Mouse (Mus musculus): ENCODE results near the gene Hp1bp3.

Gene Hp1bp3

DNA sequence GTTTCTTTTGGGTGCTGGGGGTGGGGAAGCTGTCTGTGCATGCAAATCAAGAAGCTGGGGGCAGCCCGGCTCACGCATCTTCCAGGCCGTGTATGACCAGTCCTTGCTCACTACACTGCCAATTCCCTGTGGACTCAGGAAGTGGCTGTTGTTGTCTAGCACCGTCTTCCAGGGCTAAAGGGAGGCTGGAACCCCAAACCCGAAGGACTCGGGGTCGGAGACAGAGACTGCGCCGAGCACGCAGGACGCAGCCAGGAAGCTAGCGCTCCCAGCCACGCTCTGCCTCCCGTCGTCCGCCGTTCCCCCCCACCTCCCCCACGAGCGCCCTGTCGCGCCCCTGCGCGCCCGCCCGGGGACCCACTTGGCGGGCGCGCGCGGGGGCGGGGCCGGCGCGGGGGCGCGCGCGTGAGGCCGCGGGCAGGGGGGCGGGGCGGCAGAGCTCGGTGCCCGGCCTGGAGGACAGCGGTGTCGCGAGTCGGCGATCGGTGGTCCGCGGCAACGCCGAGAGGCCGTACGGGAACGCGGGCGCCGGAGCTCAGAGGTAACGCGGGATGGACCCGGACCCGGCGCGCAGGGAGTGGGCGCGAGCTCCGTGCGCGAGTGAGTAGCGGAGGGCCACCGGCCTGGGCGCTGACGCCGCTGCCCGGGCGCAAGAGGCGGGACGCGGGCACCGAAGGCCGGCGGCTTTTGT lies at the start of gene Hp1bp3:
Gene Hp1bp3 (plus strand): TSS at position 97 of the 691 bp plus-strand sequence.
- peak; percentile 84 for DNase-seq

DNA sequence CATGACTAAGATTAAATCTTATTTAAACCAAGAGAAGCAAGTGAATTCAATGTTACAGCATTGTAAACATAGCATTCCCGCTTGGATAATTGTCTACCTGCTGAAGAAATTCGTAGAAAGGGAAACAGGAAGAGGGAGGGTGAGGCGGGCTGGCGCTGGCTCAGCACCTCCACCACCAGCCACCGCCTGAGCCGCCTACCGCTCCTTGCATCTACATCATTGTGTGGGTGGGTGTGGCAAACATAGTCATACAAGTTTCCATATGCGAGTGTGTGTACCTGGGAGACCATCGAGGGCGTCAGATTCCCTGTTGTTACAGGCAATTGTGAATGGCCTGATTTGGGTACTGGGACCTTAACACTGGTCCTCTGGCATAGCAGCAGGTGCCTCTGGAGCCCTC lies 49.6 kb upstream of the Hp1bp3 start:
- DNase-seq, result no peak

DNA sequence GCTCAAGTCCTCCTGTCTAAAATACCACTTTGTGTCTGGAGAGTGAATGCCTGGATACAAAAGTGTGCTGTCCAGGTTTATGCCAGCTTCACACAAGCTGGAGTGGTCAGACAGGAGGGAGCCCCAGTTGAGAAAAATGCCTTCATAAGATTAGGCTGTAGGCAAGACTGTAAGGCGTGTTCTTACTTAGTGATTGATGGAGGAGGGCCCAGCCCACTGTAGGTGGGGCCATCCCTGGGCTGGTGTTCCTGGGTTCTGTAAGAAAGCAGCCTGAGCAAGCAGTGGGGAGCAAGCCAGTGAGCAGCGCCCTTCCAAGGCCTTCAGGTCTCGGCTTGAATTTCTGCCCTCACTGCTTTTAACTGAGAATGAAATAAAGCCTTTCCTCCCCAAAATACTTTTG lies 47.9 kb upstream of the Hp1bp3 start:
- DNase-seq, result no peak

DNA sequence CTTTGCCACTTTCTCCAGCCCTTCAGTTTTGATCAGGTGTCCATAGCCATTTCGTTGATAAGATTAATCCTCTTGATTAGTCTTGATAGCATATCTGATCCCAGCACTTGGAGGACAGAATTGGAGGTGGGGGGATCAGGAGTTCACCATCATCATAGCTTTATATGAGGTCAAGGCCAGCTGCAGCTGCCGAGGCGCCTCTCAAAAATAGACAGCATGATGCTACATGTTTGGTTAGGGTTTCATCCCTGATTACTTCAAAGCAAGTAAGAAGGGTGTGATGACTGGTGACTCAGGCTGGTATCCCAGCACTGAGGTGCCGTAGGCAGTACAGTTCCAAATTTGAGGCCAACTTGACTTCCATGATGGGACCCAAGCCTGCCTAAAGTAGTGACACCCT lies 46.7 kb upstream of the Hp1bp3 start:
- no peak for DNase-seq

DNA sequence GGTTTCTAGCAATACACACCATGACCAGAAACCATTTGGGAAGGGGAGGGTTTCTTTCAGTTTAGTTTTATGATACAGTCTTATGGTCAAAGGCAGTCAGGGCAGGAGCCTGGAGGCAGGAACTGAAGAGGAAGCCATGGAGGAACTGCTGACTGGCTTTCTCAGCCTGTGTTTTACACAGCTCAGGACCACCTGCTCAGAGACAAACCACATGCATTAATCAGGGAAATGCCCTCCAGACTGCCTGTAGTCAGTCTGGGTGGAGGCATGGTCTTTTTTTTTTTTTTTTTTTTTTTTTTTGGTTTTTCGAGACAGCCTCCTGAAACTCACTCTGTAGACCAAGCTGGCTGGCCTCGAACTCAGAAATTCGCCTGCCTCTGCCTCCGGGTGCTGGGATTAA lies 43.4 kb upstream of the Hp1bp3 start:
- DNase-seq, result no peak

DNA sequence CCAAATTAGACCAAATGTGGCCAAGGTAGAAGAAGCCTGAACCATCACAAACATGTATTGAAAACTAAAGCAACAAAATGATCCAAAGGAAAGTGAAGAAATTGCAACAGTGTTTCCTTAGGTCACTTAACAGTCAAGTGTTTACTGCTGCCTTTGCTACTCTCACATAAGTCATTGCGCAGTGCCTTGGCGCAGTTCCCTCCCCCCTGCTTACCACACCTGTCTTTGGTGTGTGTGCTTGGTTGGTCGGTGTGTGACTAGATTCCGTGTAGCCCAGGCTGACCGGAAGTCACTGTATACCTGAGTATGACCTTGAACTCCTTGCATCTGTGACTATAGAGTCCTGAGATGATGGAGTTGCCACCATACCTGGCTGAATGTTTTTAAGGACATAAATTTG lies 36.7 kb upstream of the Hp1bp3 start:
- DNase-seq, result no peak

DNA sequence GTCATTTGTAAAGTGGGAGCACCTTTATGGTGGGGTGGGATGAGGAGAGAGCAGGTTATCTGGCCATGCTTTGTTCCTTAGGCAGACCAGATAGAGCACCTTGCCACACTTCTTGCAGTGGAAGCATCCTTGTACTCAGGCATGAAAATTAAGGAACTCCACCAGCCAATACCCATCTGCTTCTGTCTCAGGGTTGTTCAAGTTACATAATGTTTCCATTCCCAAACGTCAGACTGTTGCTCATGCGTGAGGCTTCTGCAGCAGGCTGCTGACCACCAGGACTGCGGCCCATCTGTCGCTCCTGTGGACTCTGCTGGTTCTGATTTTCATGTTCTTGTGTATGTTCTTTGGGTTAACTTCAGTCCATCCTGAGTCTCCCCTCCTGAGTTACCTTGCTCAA lies 35.4 kb upstream of the Hp1bp3 start:
- no peak for DNase-seq

DNA sequence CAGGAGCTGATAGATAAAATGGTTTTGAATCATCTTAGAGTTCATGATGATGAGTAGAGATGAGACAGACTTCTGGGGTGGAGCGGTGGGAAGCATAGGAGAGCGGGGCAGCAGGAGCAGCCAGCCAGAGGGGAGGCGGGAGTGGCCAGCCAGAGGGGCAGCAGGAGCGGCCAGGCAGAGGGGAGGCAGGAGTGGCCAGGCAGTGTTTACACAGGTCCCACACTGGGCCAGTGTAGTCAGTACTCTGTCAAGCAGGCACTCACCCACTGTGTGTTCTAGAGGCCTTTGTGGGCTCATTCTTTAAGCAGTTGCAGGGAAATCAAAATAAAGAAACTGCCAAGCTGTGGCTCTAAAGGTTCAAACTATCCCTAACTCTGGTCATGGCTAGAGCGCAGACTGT lies 32.0 kb upstream of the Hp1bp3 start:
- DNase-seq, result no peak

DNA sequence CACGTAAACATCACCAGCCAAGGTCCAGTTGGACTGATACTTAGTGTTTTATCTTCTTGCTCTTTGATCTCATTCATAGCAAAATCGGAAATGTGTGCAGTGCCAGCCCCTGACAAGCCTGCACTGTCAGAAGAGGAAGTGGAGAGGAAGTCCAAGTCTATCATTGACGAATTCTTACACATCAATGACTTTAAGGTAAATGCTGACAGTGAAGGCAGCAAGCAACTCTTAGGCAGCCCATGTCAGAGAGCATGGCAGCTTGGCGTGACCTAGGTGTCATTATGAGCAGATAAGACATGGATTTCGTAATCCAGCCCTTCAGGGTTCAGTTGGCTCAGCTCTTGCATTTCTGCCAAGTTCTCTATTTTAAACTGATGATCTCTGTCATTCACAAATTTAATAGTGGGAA lies 31.5 kb upstream of the Hp1bp3 start:
- no peak for DNase-seq

DNA sequence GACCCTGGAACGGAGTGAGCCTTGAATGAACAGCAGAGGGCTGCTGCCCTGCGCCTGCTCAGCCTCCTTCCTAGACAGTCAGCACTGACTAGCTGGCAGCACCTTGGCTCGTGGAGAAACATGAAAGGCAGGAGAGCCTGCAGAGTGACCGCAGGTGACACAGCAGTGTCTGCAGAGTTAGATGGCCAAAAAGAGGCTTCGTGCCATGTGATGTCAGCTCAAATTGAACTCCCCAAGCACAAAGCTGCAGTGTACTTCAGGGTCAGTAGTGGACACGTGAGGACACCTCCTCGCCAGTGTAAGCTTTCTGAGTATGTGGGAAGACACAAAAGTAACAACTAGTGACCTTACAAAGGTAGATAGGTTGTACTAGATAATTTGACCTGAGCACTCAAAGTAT lies 30.1 kb upstream of the Hp1bp3 start:
- DNase-seq, result no peak

DNA sequence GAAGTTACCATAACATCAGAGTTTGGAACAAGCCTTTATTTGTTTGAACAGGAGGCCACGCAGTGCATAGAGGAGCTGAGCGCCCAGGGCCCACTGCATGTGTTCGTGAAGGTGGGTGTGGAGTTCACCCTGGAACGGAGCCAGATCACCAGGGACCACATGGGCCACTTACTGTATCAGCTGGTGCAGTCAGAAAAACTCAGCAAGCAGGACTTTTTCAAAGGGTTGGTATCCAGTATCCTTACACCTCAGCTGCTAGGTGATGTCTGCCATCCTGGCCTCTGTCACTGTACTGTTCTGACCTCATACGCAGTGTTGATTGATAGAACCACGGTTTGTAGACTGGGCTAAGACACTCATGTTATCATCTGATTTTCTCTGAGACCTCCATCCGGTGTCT lies 28.1 kb upstream of the Hp1bp3 start:
- DNase-seq, result no peak

DNA sequence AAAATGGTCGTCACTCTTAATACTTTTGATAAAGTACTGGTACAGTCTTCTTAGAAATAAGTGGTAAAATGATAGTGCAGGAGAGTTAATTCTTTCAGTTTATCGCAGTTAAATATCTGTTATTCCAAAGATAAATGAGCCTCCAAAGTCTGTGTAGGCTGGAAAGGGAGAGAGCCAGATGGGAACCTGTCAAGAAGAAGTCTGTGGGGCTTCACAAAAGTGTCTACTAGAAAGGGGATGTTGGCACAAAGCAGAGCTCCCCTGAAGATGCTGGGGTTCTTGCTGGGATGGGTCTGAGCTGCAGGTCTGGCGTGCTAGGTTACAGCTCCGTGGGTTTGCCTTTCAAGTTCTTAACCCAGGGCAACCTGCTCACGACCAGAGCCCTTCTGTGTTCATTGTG lies 23.5 kb upstream of the Hp1bp3 start:
- no peak for DNase-seq

DNA sequence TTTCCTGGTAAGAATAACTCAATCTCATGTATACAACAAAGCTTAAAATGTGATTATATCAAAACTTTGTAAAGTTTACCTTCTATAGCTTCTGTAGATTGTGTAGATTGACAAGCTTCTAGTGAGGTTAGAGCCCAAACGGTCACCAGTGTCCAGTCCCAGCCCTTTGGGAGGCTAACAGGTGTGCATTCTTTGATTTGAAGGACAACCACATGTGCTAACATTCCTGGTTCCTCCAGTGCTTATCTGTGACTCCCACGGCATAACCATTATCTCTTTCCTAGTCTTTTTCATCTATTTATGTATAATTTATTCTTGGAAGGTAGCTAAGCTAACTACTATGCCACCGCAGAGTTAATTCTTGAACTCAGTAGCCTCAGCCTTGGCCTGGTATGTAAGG lies 15.3 kb upstream of the Hp1bp3 start:
- DNase-seq, result no peak

DNA sequence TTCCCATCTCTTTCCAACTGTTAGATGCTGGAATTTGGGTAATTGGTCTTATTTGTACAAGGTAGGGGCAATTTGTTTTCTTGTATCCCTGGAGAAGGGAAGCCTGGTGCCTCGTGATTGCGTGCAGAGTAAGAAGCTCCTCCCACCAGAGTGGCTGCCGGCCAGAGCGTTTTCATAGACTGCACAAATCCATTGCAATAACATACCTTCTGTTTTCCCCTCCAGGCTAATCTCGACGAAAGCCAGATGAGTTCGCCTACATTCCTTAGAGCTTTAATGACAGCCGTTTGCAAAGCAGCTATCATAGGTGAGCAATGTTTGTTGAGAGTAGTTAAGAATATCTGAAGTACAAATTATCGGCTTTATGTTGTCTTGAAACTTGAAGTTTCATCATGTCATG lies 14.4 kb upstream of the Hp1bp3 start:
- no peak for DNase-seq

DNA sequence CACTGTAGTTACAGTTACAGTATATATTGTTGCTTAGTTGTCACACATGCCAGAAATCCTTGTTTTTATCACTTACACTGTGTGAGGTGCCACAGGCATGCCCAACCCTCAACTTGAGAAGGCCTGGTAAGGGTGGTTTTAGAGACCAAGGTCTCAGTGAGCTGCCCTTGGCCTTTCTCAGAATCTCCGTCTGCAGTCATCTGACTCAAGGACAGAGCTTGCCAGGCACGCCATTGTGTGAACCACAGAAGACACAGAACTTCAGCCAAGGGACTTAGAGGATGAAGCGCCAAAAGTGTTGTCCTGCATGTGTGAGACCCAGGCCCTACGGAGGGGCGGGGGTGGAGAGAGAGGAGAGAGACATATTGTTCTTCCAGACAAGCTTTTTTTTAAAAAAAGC lies 6.0 kb upstream of the Hp1bp3 start:
- DNase-seq, result no peak

DNA sequence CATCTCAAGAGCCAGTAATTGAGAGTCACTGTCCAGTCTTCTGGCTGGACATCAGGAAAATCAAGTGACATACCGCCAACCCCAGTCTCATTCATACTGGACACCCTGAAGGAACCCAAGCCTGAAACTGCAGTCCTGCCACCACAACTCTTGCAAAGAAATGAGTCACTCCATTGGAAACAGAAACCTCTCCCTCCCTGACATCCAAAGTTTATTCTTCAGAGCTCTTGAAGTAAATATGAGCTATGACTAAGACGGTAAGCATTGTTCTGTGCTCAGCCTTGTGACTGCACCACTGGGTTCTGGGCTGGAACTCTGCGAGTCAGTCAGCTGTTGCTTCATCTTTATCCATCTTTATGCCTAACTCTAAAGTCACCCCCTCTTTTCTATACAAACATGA lies 2.2 kb upstream of the Hp1bp3 start:
- no peak for DNase-seq

DNA sequence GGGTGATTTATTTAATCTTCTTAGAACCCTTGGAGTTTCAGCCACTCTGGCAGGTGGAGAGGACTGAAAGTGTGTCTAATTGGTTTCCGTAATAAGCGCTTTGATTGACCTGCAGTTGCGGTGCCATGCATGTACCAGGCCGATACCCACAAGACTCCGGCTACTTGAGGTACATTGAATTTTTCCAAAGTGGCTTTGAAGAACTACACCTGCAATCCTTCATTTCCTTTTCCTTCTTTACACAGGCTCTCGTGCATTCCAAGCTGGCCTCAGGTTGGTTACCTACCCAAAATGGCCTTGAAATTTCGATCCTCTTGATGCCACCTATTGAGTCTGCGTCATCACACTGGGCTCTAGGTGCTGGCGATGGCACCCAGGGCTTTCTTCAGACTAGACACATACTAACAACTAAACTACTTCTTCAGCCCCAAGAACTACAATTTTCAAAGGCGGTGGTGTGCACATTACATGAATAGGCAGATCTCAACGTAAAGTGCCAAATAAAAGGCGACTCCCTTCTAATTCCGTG lies 361 bp upstream of the Hp1bp3 start:
- DNase-seq, result no peak

DNA sequence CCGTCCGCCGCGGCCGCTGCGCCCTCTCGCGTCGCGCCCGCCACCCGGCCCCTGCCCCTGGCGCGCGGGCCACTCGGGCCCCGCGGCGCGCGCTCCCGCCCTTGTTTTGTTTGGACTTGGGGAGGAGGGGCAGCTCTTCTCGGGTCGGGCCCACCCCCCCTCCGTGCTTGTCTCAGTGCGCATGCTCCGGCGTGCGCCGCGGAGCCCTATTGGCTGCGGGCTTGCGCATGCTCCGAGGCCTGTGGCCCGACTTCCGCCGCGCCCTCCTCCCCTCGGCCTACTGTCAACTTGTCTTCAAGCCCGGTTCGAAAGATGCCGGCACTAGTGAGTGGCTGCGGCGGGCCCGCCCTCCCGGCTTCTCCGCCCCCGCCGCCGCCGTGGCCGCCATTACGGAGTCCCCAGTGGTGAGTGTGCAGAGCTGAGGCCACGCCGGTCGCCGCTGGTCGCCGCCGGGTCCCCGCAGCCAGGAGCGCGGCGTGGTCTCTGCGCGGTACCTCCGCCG lies 846 bp downstream of the Hp1bp3 start:
- DNase-seq, result peak; percentile 98

DNA sequence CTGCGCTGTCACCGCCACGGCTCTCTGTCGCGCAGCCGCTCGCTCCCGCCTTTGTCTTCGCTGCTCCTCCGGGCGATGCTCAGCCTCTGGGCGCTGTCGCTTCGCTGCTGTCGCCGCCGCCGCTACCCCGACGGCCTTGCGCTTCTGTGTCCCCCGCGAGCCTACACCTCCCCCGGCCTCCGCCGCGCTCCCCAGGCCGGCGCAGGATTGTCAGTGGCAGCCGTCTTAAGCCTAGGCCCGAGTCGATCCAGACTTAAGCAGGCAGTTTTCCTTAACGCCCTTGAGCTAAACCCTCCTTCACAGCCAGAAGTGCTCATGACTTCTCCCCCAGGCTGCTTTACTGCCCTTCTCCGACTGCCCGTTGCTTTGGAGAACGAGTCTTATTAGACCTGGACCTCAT lies 1.3 kb downstream of the Hp1bp3 start:
- no peak for DNase-seq

DNA sequence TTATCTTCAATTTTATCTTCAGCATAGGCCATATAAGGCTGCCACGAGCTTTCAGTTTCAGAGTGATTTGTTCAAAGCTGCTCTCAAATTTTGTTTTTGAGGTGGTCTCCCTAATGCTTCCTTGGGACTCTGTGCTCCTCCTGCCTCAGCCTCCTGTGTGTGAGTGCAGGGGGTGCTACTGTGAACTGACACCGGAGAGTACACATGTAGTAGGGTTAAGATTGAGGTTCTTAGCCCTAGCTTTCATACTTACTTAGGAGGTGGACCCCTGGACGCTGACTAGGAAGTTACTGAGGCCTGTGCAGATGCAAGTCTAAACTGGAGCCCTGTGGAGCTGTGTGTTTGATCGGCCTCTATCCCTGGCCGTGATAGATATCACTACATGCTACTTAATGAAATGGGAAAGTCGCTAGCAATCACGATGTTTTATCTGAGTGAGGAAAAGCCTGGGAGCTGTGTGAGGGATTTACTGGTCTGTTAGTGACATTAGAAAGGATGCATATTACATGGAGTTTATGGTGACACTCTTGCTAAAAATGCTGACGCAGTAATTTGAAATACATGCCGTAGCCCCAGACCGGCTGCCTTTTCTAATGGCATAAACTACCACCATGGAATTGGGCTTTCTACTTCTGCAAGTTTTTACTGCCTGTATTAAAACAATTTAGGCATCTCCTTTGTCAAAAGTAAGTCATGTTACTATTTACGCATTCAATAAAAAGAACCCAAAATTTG lies 2.0 kb downstream of the Hp1bp3 start:
- DNase-seq, result no peak

DNA sequence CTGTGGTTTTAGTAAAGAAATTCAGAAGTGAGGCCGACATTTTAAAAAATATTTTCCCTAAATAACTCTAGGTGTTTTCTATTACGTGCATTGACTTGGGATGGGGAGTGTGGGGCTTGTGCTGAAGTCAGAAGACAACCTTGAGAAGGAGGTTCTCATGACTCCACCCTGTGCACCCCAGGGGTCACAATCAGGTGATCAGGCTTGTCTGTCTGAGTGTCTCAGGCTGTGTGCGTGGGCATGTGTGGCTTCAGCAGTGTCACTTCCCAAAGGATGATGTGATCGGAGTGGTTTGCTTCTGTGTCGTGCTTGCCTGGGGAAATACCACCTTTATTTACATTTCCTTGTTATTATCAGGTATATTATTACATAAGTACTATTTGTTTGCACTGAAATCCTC lies 3.2 kb downstream of the Hp1bp3 start:
- no peak for DNase-seq

DNA sequence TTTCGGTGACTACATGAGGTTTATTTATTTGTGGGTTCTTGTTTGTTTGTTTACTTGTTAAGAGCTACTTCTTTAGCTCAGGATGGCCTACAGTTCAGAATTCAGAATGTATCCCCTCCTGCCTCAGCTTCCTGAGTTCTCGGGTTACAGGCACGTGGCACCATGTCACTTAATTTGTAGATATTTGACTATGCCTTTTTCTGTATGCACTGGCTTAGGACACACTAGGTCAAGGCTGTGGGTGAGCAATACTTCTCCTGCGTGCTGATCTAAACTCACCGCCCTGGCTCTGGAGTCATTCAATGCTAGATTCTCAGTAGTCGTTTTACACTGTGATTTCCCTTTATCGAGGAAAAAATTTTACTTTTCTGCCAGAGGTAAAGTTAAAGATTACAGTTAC lies 4.7 kb downstream of the Hp1bp3 start:
- no peak for DNase-seq

DNA sequence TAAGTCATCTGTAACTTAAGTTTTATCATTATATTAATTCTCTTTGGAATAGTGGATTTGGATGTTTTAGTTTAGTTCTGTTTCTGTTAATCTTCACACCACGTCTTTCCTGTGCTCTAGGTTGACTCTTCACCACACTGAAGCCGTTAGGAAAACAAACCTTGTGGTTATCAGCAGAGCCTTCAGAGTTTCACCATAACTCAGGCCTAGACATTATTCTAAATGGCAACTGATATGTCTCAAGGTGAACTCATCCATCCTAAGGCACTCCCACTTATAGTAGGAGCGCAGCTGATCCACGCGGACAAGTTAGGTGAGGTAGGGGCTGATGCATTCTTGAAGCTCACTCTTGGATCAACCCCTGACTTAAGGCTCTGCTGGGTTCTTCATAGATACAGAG lies 5.3 kb downstream of the Hp1bp3 start:
- no peak for DNase-seq

DNA sequence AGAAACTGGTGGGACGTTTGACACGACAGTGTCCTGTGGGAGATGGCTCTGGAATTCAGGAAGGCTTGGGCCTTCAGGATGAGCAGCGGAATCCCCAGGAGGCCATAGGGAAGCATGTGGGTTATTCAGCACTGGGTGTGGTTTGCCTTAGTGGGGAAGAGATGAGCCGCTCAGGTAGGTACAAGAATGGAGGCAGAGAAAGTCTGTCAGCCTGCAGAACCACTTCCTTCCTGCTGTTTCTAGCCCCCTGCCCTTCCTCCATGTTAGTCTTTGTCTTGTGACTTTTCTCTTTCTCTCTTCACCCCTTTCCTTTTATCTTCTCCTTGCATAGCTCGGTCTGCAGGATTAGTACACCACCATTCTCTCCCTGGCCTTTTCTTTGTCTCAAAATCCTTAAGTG lies 6.3 kb downstream of the Hp1bp3 start:
- DNase-seq, result no peak

DNA sequence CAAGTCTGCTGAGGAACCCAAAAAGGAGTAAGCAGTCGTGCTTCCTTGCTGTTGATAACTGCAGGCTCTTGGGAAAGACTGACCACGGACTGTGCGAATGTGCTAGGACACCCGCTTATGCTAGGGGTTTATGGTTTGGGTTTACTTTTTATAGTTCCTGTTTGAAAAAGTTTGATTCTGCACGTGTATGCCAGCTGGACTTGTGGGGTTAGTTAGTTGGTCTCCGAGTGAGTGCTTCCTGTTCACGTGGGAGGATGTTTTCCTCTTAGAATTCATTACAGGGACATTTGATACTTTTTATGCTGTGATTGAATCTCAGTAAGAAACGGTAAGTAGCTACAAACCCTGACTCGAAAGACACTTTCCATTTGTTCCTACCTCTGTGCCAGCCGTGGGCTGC lies 7.5 kb downstream of the Hp1bp3 start:
- DNase-seq, result no peak

All from right cerebral cortex, postnatal 4 days (tissue).